18 mouse cellular contexts compared by ENCODE assay signal in genomic region chr1:34865866-34866265, GRCm38 (mm10).
"Had no signal": no experiment of that assay in that cellular context is flagged by ENCODE, and none has a peak within 500 bp of the region (broad histone marks: within the 10 kb centered on the region; RNA-seq: fewer than 3 reads in every experiment).

No protein-coding gene starts in this region.

- H3K27ac ChIP-seq: midbrain, embryonic 10.5 days; midbrain, embryonic 12.5 days; neural tube, embryonic 13.5 days; neural tube, embryonic 15.5 days had no signal

- H3K27me3 ChIP-seq: midbrain, embryonic 12.5 days; neural tube, embryonic 13.5 days; neural tube, embryonic 15.5 days had no signal

- H3K4me1 ChIP-seq: midbrain, embryonic 10.5 days; midbrain, embryonic 12.5 days; neural tube, embryonic 13.5 days; neural tube, embryonic 15.5 days had no signal

- H3K9me3 ChIP-seq: midbrain, embryonic 10.5 days; midbrain, embryonic 12.5 days; neural tube, embryonic 13.5 days; neural tube, embryonic 15.5 days had no signal

- DNase-seq: lung, embryonic 14.5 days; lung, postnatal 10 days; lung, postnatal 4 days; midbrain, embryonic 14.5 days; retina, postnatal 1 day; right cerebral cortex, adult 18-20 months; right cerebral cortex, postnatal 25 days; right cerebral cortex, postnatal 4 days; spleen, adult 18-20 months; thymus, adult 18-20 months; thymus, postnatal 14 days; thymus, postnatal 36 days had no signal

- ATAC-seq: midbrain, embryonic 16.5 days had no signal

- H3K9ac ChIP-seq: lung, embryonic 14.5 days; midbrain, embryonic 12.5 days; neural tube, embryonic 13.5 days; neural tube, embryonic 15.5 days had no signal

- H3K4me2 ChIP-seq: lung, embryonic 14.5 days; midbrain, embryonic 12.5 days; neural tube, embryonic 13.5 days; neural tube, embryonic 15.5 days had no signal

- H3K4me3 ChIP-seq: midbrain, embryonic 10.5 days; midbrain, embryonic 12.5 days; myocyte; neural tube, embryonic 13.5 days; neural tube, embryonic 15.5 days had no signal
